Mouse (Mus musculus): ENCODE results near the gene Dpf2. TPM values are rescaled to one million over a fixed set of nuclear protein-coding genes. Genes with fewer than 3 reads are reported as not detected.
A peak's percentile ranks its signal among the peaks of the same experiment; 100 is the strongest.

The Dpf2 gene
- polyA plus RNA-seq, 1 experiment from 2014 or later, result 155 TPM

DNA sequence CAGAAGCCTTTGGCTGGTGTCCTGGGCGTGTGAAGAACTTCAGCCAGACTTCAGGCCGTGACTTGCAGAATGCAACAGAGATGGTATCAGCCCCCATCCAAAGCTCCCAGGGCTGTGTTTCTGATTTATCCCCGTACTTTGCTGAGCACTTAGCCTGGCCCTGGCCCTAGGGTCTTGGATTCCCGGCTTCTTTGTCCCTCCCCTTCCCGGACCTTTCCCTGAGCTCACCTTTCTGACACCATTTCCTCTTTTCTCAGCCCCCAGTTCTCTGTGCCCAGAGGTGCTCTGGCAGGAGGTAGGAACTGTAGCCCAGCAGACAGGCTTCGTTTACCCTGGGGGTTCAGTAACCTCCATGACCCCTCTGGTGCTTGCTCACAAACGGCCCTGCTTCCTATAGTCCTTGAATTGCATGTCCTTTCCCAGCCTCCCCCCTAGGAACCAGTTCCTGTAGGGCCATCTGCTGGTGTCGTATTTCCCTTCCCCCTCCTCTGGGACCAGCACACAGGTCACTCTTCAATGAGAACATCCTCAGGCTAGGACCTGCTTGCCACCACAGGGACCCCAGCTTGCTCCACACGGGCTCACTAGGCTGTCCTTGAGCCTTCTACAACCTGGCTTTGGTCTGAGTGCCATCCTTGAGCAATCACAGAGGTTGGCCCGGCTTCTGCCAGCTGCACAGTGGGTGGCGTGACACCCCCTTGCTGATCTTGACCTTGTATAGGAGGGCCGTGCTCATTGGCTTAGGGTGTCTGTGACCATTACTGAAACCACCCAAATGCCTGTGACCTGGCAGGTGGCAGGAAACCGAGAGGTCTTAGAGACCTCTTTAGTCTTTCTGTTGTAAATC, 63.8 kb downstream of the Dpf2 start:
- H3K27ac ChIP-seq (ENCODE audit: low read length), result peak overlapping the region; percentile 100
- H3K27me3 ChIP-seq (ENCODE audit: control insufficient read depth, insufficient read depth, low read depth, low read length), result no peaks in the 10 kb centered on the region
- H3K9me3 ChIP-seq (ENCODE audit: control insufficient read depth, low read length), result no peaks in the 10 kb centered on the region
- 26% methylated on average over 13 of the region's 13 CpGs for WGBS
- no peak for ATAC-seq (ENCODE audit: low read depth)
- peak overlapping the region; percentile 61 for H3K4me2 ChIP-seq (ENCODE audit: low read depth, low read length)
- H3K9ac ChIP-seq (ENCODE audit: low read length), result peak overlapping the region; percentile 64
- H3K4me1 ChIP-seq (replicated peaks; ENCODE audit: control insufficient read depth, insufficient read depth, low read length), result peaks cover 56% of the 10 kb centered on the region
- H3K36me3 ChIP-seq (ENCODE audit: control insufficient read depth, insufficient read depth, low read length), result peaks cover 13% of the 10 kb centered on the region
- peak overlapping the region; percentile 4 for H3K4me3 ChIP-seq (ENCODE audit: low read length)

DNA sequence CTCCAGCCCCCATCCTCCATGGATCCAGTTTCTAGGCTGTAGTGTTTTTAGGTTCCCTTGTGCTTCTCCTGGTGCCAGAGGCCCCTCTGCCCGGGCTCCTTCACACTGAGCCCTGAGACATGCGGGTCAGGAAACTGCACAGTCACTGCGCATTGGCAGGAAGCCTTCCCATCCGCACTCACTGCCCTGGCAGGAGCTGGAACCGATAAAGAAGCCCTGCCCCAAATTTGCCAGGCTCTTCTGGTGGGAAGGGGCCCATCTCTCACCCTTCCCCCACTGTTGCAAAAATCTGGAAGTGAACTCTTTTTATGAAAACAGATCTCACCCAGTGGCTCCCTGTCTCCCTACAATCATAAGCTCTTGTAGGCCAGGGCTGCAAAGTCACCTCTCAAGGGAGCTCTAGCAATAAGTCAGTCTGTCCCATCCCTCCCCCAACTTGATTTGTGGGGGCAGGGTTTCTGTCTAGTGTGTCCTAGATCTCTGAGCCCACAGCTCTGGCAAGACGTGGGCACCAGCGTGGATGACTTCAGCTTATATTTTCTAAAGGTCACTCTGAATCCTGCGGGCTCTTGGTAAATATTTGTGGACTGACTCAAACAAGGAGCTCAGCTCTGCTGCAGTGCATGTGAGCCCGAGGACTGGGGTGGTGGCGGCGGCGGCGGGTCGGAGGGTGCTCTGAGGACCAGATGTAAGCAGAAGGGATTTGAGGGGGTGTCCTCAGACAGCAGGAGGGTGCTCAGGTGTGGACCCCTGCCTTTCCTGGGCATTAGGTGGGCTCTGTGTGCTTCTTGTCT, 64.6 kb downstream of the Dpf2 start:
- peaks cover 13% of the 10 kb centered on the region for H3K36me3 ChIP-seq (ENCODE audit: control insufficient read depth, insufficient read depth, low read length)
- H3K9ac ChIP-seq (ENCODE audit: low read length), result peak overlapping the region; percentile 64
- peak overlapping the region; percentile 100 for H3K27ac ChIP-seq (ENCODE audit: low read length)
- no peaks in the 10 kb centered on the region for H3K9me3 ChIP-seq (ENCODE audit: control insufficient read depth, low read length)
- ATAC-seq (ENCODE audit: low read depth), result no peak
- no peaks in the 10 kb centered on the region for H3K27me3 ChIP-seq (ENCODE audit: control insufficient read depth, insufficient read depth, low read depth, low read length)
- 0 out of 2 replicates have a peak overlapping the region, but pooled peaks have one; percentile 4 for H3K4me3 ChIP-seq (ENCODE audit: low read length)
- H3K4me2 ChIP-seq (ENCODE audit: low read depth, low read length), result peak overlapping the region; percentile 61
- 22% methylated on average over 14 of the region's 14 CpGs for WGBS
- peaks cover 64% of the 10 kb centered on the region for H3K4me1 ChIP-seq (replicated peaks; ENCODE audit: control insufficient read depth, insufficient read depth, low read length)

DNA sequence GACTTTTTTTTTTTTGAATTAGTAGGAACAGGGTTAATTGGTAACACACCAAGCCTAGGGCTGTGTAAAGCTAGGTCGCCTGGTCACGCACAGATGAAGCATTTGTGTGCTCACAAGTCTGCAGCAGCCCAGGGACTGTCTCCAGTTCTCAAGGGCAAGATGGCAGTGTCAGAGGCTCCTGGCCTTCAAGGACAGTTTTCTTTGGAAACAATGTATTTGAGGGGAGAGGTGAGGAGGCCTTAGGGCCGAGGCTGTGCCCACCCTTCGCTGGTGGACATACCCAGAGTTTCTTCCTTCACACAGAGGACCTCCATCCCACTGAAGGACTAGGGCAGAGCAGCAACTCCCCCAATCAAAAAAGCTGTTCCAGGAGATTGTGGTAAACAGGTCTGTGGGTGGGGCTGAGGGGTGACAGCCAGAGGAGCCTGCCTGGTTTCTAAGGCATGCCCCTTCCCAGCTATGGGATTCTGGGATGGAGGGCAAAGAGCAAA, 65.5 kb downstream of the Dpf2 start:
- Histone ChIP-seq H3K4me1 (replicated peaks; ENCODE audit: control insufficient read depth, insufficient read depth, low read length) (peaks cover 73% of the 10 kb centered on the region), H3K27ac (ENCODE audit: low read length) (peak overlapping the region; percentile 100), H3K36me3 (ENCODE audit: control insufficient read depth, insufficient read depth, low read length) (peaks cover 8% of the 10 kb centered on the region), H3K9me3 (ENCODE audit: control insufficient read depth, low read length) (no peaks in the 10 kb centered on the region), H3K27me3 (ENCODE audit: control insufficient read depth, insufficient read depth, low read depth, low read length) (no peaks in the 10 kb centered on the region), H3K9ac (ENCODE audit: low read length) (peak overlapping the region; percentile 64), H3K4me2 (ENCODE audit: low read depth, low read length) (peak overlapping the region; percentile 61), H3K4me3 (ENCODE audit: low read length) (peak overlapping the region; percentile 46)
- ATAC-seq (ENCODE audit: low read depth), result no peak
- 50% methylated on average over 4 of the region's 4 CpGs for WGBS

DNA sequence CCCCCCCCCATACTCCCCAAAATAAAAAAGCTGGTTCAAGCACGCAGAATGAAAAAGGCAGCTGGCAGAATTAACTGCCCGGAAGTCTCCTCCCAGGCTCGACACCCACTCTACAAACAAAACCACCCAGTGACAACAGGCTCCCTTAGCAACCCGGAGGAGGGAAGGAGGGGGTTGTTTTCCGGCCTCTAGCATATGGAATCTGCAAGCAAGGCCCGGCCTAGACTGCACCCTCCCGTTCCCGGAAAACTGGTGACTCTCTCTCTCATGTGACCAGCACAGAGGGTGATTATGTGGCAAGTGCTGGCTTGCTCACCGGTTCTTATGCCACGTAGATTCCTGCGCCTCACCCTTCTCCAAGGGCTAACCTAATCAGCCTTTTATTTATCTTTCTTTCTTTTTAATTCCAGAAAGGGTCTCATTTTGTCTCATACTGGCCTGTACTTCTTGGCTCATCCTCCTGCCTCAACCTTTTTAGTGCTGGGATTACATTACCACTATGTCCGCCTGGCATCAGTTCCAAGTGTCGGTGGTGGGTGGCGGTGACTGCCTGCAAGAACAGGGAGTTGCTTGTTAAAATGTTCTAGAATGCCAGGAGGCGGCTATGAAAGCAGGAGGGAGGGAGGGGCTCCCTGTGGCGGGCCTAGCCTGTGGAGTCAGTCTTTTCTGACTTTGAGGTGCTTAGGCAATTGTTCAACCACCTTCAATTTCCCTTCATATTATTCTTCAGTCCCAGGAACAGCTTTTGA, 66.1 kb downstream of the Dpf2 start:
- H3K4me1 ChIP-seq (replicated peaks; ENCODE audit: control insufficient read depth, insufficient read depth, low read length), result peaks cover 73% of the 10 kb centered on the region
- H3K27me3 ChIP-seq (ENCODE audit: control insufficient read depth, insufficient read depth, low read depth, low read length), result no peaks in the 10 kb centered on the region
- 2% methylated on average over 16 of the region's 16 CpGs for WGBS
- no peaks in the 10 kb centered on the region for H3K9me3 ChIP-seq (ENCODE audit: control insufficient read depth, low read length)
- peak overlapping the region; percentile 100 for H3K27ac ChIP-seq (ENCODE audit: low read length)
- H3K4me3 ChIP-seq (ENCODE audit: low read length), result peak overlapping the region; percentile 46
- peak overlapping the region; percentile 61 for H3K4me2 ChIP-seq (ENCODE audit: low read depth, low read length)
- peak; percentile 84 for ATAC-seq (ENCODE audit: low read depth)
- H3K36me3 ChIP-seq (ENCODE audit: control insufficient read depth, insufficient read depth, low read length), result peaks cover 2% of the 10 kb centered on the region
- peak overlapping the region; percentile 64 for H3K9ac ChIP-seq (ENCODE audit: low read length)

Other genes starting within 250 kb of the Dpf2 start
- gene Sipa1, start 249.3 kb downstream of the Dpf2 start, polyA plus RNA-seq (2015; fragmentation: Nextera tagmentation; extraction: Ambion mirVana), result 42.2 and 43.7 TPM in 2 replicates
- 37.8 and 40.1 TPM in 2 replicates for gene Map3k11, start 224.3 kb downstream of the Dpf2 start, polyA plus RNA-seq (2015; fragmentation: Nextera tagmentation; extraction: Ambion mirVana)
- gene Pcnx3, start 224.1 kb downstream of the Dpf2 start, polyA plus RNA-seq (2015; fragmentation: Nextera tagmentation; extraction: Ambion mirVana), result 18.3 and 20.8 TPM in 2 replicates
- 0.36 and 0.50 TPM in 2 replicates for gene Kcnk7, start 208.6 kb downstream of the Dpf2 start, polyA plus RNA-seq (2015; fragmentation: Nextera tagmentation; extraction: Ambion mirVana)
- 25.3 and 25.9 TPM in 2 replicates for gene Ehbp1l1, start 186.7 kb downstream of the Dpf2 start, polyA plus RNA-seq (2015; fragmentation: Nextera tagmentation; extraction: Ambion mirVana)
- 89.1 and 92.9 TPM in 2 replicates for gene Fam89b, start 183.4 kb downstream of the Dpf2 start, polyA plus RNA-seq (2015; fragmentation: Nextera tagmentation; extraction: Ambion mirVana)
- 52.3 and 61.9 TPM in 2 replicates for gene Ltbp3, start 172.1 kb downstream of the Dpf2 start, polyA plus RNA-seq (2015; fragmentation: Nextera tagmentation; extraction: Ambion mirVana)
- gene Scyl1, start 141.6 kb downstream of the Dpf2 start, polyA plus RNA-seq (2015; fragmentation: Nextera tagmentation; extraction: Ambion mirVana), result 76.3 and 83.2 TPM in 2 replicates
- 56.4 and 61.1 TPM in 2 replicates for gene Frmd8, start 37.7 kb downstream of the Dpf2 start, polyA plus RNA-seq (2015; fragmentation: Nextera tagmentation; extraction: Ambion mirVana)
- gene Slc25a45, start 35.2 kb downstream of the Dpf2 start, polyA plus RNA-seq (2015; fragmentation: Nextera tagmentation; extraction: Ambion mirVana), result 5.7 and 6.2 TPM in 2 replicates
- gene Tigd3, start 18.9 kb downstream of the Dpf2 start, polyA plus RNA-seq (2015; fragmentation: Nextera tagmentation; extraction: Ambion mirVana), result 2.5 and 3.2 TPM in 2 replicates
- gene Cdc42ep2, start 11.8 kb upstream of the Dpf2 start, polyA plus RNA-seq (2015; fragmentation: Nextera tagmentation; extraction: Ambion mirVana), result 15.6 and 17.1 TPM in 2 replicates
- gene Pola2, start 51.2 kb upstream of the Dpf2 start, polyA plus RNA-seq (2015; fragmentation: Nextera tagmentation; extraction: Ambion mirVana), result 64.2 and 70.0 TPM in 2 replicates
- not detected in 2 replicates for gene Slc22a20, start 73.1 kb upstream of the Dpf2 start, polyA plus RNA-seq (2015; fragmentation: Nextera tagmentation; extraction: Ambion mirVana)
- 12.3 and 12.8 TPM in 2 replicates for gene Capn1, start 102.9 kb upstream of the Dpf2 start, polyA plus RNA-seq (2015; fragmentation: Nextera tagmentation; extraction: Ambion mirVana)
- 27.7 and 31.7 TPM in 2 replicates for gene Syvn1, start 133.6 kb upstream of the Dpf2 start, polyA plus RNA-seq (2015; fragmentation: Nextera tagmentation; extraction: Ambion mirVana)
- 72.9 and 74.6 TPM in 2 replicates for gene Mrpl49, start 144.8 kb upstream of the Dpf2 start, polyA plus RNA-seq (2015; fragmentation: Nextera tagmentation; extraction: Ambion mirVana)
- gene Fau, start 144.8 kb upstream of the Dpf2 start, polyA plus RNA-seq (2015; fragmentation: Nextera tagmentation; extraction: Ambion mirVana), result 757 and 774 TPM in 2 replicates
- gene Znhit2, start 148.2 kb upstream of the Dpf2 start, polyA plus RNA-seq (2015; fragmentation: Nextera tagmentation; extraction: Ambion mirVana), result 26.2 and 28.6 TPM in 2 replicates
- 12.1 and 19.6 TPM in 2 replicates for gene Tm7sf2, start 155.4 kb upstream of the Dpf2 start, polyA plus RNA-seq (2015; fragmentation: Nextera tagmentation; extraction: Ambion mirVana)
- gene Vps51, start 164.2 kb upstream of the Dpf2 start, polyA plus RNA-seq (2015; fragmentation: Nextera tagmentation; extraction: Ambion mirVana), result 67.4 and 77.5 TPM in 2 replicates
- not detected in 2 replicates for gene Tmem262, start 167.0 kb upstream of the Dpf2 start, polyA plus RNA-seq (2015; fragmentation: Nextera tagmentation; extraction: Ambion mirVana)
- 1.4 and 1.5 TPM in 2 replicates for gene Gm28374, start 169.2 kb upstream of the Dpf2 start, polyA plus RNA-seq (2015; fragmentation: Nextera tagmentation; extraction: Ambion mirVana)
- 69.1 and 71.8 TPM in 2 replicates for gene Zfpl1, start 171.9 kb upstream of the Dpf2 start, polyA plus RNA-seq (2015; fragmentation: Nextera tagmentation; extraction: Ambion mirVana)
- gene Cdca5, start 172.0 kb upstream of the Dpf2 start, polyA plus RNA-seq (2015; fragmentation: Nextera tagmentation; extraction: Ambion mirVana), result 40.5 and 42.8 TPM in 2 replicates
- gene AC131692.1, start 181.4 kb upstream of the Dpf2 start, polyA plus RNA-seq (2015; fragmentation: Nextera tagmentation; extraction: Ambion mirVana), result not detected in 2 replicates
- gene Naaladl1, start 192.8 kb upstream of the Dpf2 start, polyA plus RNA-seq (2015; fragmentation: Nextera tagmentation; extraction: Ambion mirVana), result 0.29 and 0.94 TPM in 2 replicates
- gene Sac3d1, start 205.6 kb upstream of the Dpf2 start, polyA plus RNA-seq (2015; fragmentation: Nextera tagmentation; extraction: Ambion mirVana), result 32.5 and 36.4 TPM in 2 replicates
- 33.4 and 35.1 TPM in 2 replicates for gene Snx15, start 215.3 kb upstream of the Dpf2 start, polyA plus RNA-seq (2015; fragmentation: Nextera tagmentation; extraction: Ambion mirVana)
- gene Batf2, start 228.0 kb upstream of the Dpf2 start, polyA plus RNA-seq (2015; fragmentation: Nextera tagmentation; extraction: Ambion mirVana), result 0.31 and 0.96 TPM in 2 replicates
- 95.2 and 95.7 TPM in 2 replicates for gene Arl2, start 228.5 kb upstream of the Dpf2 start, polyA plus RNA-seq (2015; fragmentation: Nextera tagmentation; extraction: Ambion mirVana)